Mouse (Mus musculus) stomach, embryonic 16.5 days (tissue): ENCODE data around the gene Nupl1. TPM values are rescaled to one million over a fixed set of nuclear protein-coding genes. Genes with fewer than 3 reads are reported as not detected.

Experiments used
- ATAC-seq: fragments of 200-750 bp; cut with Nextera tagmentation; 2 replicates; pipeline ENCODE4 v1.8.0; 2017; ENCODE audit warnings: moderate number of reproducible peaks, moderate TSS enrichment; ENCODE audit not compliant: insufficient read depth, low FRiP score
- H3K27ac ChIP-seq: fragments of 300-500 bp; sonication (generic); 2 replicates; pipeline ENCODE4 v1.5.1; 2014; ENCODE audit warnings: low read length
- H3K27me3 ChIP-seq: fragments of 300-500 bp; sonication (generic); 2 replicates; pipeline ENCODE4 v1.6.1; 2014; ENCODE audit warnings: low read length, control low read depth, mixed read lengths; ENCODE audit not compliant: control insufficient read depth, insufficient read depth
- H3K36me3 ChIP-seq: fragments of 300-500 bp; sonication (generic); 2 replicates; pipeline ENCODE4 v1.6.1; 2014; ENCODE audit warnings: low read length; ENCODE audit not compliant: control insufficient read depth, insufficient read depth
- H3K4me1 ChIP-seq: fragments of 300-500 bp; sonication (generic); 2 replicates; pipeline ENCODE4 v1.6.1; 2014; ENCODE audit warnings: low read length, control low read depth, mixed read lengths; ENCODE audit not compliant: control insufficient read depth, insufficient read depth
- H3K4me2 ChIP-seq: fragments of 300-500 bp; sonication (generic); 2 replicates; pipeline ENCODE4 v1.6.1; 2014; ENCODE audit warnings: low read depth, low read length, mixed read lengths
- H3K4me3 ChIP-seq: fragments of 300-500 bp; sonication (generic); replicated peaks from 2 replicates; pipeline ENCODE4 v1.5.1; 2014; ENCODE audit warnings: mild to moderate bottlenecking, low read length
- H3K9ac ChIP-seq: fragments of 300-500 bp; sonication (generic); 2 replicates; pipeline ENCODE4 v1.6.1; 2014; ENCODE audit warnings: low read length
- H3K9me3 ChIP-seq: fragments of 300-500 bp; sonication (generic); replicated peaks from 2 replicates; pipeline ENCODE4 v1.6.1; 2016; ENCODE audit warnings: low read length, control low read depth; ENCODE audit not compliant: control insufficient read depth
- WGBS: fragments of 180-500 bp; shearing (Covaris S2); extraction: QIAGEN DNeasy Blood & Tissue Kit; methylation state at CpG from one replicate; pipeline ENCODE4 v1.1.7; 2014; 5-methylcytosine and 5-hydroxymethylcytosine counted together
- polyA plus RNA-seq: library from polyadenylated mRNA; unstranded; fragments of >200 nt; fragmentation: Nextera tagmentation; extraction: Ambion mirVana; gene quantifications from 2 replicates; pipeline ENCODE4 v1.2.1, GENCODE M21; 2015

Gene Nupl1
- polyA plus RNA-seq, 1 experiment from 2014 or later, result 0.08 TPM

DNA sequence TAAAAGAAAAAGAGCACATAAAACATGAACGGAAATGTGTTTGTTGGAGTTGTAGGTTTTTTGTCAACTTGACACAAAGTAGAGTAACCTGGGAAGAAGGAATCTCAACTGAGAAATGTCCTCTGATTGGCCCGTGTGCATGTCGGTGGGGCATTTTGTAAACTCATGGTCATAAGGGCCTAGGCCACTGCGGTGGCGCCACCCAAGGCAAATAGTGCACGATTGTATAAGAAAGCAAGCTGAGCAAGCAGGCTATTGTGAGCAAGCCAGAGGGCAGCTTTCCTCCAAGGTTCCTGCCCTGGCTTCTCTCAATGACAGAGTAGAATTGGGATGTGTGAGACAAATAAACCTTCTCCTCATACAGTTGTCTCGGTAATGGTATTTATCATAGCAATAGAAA lies 42.1 kb downstream of the Nupl1 start:
- H3K4me2 ChIP-seq, result no peak overlapping the region
- WGBS, result 65% methylated on average over 7 of the region's 7 CpGs
- peak; percentile 71; the same call in 1 of the 2 replicates for ATAC-seq

GRCm38 (mm10) chr14:60204993-60205392 lies 46.2 kb downstream of the Nupl1 start:
- 86% methylated on average over 6 of the region's 6 CpGs for WGBS
- Histone ChIP-seq H3K9me3 (no peaks in the 10 kb centered on the region), H3K27me3 (no peaks in the 10 kb centered on the region), H3K4me3 (no peak overlapping the region), H3K4me2 (no peak overlapping the region), H3K4me1 (no peaks in the 10 kb centered on the region), H3K9ac (no peak overlapping the region), H3K27ac (no peak overlapping the region), H3K36me3 (no peaks in the 10 kb centered on the region)
- no peak for ATAC-seq

More for the DNA sequence above, 42.1 kb downstream of the Nupl1 start:
- no peaks in the 10 kb centered on the region for H3K36me3 ChIP-seq
- H3K27me3 ChIP-seq, result no peaks in the 10 kb centered on the region
- no peak overlapping the region for H3K27ac ChIP-seq
- no peak overlapping the region for H3K9ac ChIP-seq
- peaks cover 6% of the 10 kb centered on the region; the same call in 1 of the 2 replicates for H3K4me1 ChIP-seq
- H3K9me3 ChIP-seq, result no peaks in the 10 kb centered on the region
- no peak overlapping the region for H3K4me3 ChIP-seq

- Histone ChIP-seq H3K27ac (no peak within 1 kb of the TSS), H3K9me3 (no peaks in the 10 kb centered on the region), H3K9ac (no peak within 1 kb of the TSS), H3K4me3 (no peak within 1 kb of the TSS), H3K36me3 (no peaks in the 10 kb centered on the region), H3K4me1 (no peaks in the 10 kb centered on the region), H3K27me3 (no peaks in the 10 kb centered on the region), H3K4me2 (no peak within 1 kb of the TSS)
- 58% methylated on average over 7 of the region's 7 CpGs for WGBS
- ATAC-seq, result no peak
Observed at GRCm38 (mm10) chr14:60196884-60197283, 54.3 kb downstream of the Nupl1 start, which contains the start of gene Atp8a2. Gene Atp8a2 (minus strand): TSS chr14:60197179.

DNA sequence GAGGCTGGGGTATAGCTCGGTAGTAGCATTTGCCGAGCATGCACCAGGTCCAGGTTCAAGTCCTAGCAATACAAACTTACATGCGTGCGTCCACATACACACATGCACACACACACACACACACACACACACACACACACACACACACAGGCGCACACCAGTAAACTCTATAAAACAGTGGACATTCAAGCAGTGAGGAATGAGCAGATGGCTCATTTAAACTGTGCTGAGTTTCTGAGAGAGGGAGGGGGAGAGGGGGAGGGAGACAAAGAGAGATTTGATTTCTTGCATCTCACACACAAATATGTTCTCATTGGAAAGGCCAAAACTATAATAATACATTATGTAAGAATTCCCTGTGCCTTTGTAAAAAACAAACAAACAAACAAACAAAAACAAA lies 55.2 kb downstream of the Nupl1 start:
- no peaks in the 10 kb centered on the region for H3K27me3 ChIP-seq
- H3K9me3 ChIP-seq, result no peaks in the 10 kb centered on the region
- no peak overlapping the region for H3K4me3 ChIP-seq
- no peaks in the 10 kb centered on the region for H3K4me1 ChIP-seq
- no peak overlapping the region for H3K9ac ChIP-seq
- no peaks in the 10 kb centered on the region for H3K36me3 ChIP-seq
- no peak for ATAC-seq
- 67% methylated on average over 5 of the region's 5 CpGs for WGBS
- no peak overlapping the region for H3K4me2 ChIP-seq
- H3K27ac ChIP-seq, result no peak overlapping the region

GRCm38 (mm10) chr14:60194606-60195005 lies 56.6 kb downstream of the Nupl1 start:
- Histone ChIP-seq H3K4me3 (no peak overlapping the region), H3K9me3 (no peaks in the 10 kb centered on the region), H3K36me3 (no peaks in the 10 kb centered on the region), H3K27me3 (no peaks in the 10 kb centered on the region), H3K27ac (no peak overlapping the region), H3K4me2 (no peak overlapping the region), H3K4me1 (no peaks in the 10 kb centered on the region), H3K9ac (no peak overlapping the region)
- WGBS, result 70% methylated on average over 1 of the region's 1 CpGs
- ATAC-seq, result no peak

DNA sequence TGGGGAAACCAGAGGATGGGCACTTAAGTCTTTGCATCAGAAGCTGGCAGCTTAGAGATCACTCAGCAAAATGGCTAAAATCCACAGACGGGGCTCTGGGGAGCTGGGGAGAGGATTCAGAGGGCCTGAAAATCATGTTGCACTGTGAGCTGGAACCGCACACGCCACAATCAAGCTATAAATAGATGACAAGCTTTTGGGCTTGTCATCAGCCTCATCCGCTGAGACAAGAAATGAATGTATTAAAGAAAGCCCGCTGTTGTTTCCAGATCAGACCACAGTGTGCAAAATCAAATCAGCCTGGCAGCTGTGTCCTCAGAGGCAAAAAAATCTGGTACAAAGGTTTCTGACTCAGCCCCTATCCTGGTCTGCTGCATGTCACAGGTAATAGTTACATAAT lies 61.5 kb downstream of the Nupl1 start:
- Histone ChIP-seq H3K9me3 (no peaks in the 10 kb centered on the region), H3K27ac (no peak overlapping the region), H3K27me3 (no peaks in the 10 kb centered on the region), H3K9ac (no peak overlapping the region), H3K4me1 (0 out of 2 replicates have a peak, but pooled peaks cover 5% of the 10 kb centered on the region), H3K4me3 (no peak overlapping the region), H3K36me3 (no peaks in the 10 kb centered on the region), H3K4me2 (no peak overlapping the region)
- ATAC-seq, result no peak
- WGBS, result 85% methylated on average over 5 of the region's 5 CpGs

GRCm38 (mm10) chr14:60188201-60188825 lies 62.9 kb downstream of the Nupl1 start:
- Histone ChIP-seq H3K27me3 (no peaks in the 10 kb centered on the region), H3K9me3 (no peaks in the 10 kb centered on the region), H3K4me3 (no peak overlapping the region), H3K4me1 (0 out of 2 replicates have a peak, but pooled peaks cover 5% of the 10 kb centered on the region), H3K4me2 (no peak overlapping the region), H3K27ac (peak overlapping the region; percentile 30), H3K36me3 (no peaks in the 10 kb centered on the region), H3K9ac (no peak overlapping the region)
- 77% methylated on average over 5 of the region's 5 CpGs for WGBS
- ATAC-seq, result no peak

DNA sequence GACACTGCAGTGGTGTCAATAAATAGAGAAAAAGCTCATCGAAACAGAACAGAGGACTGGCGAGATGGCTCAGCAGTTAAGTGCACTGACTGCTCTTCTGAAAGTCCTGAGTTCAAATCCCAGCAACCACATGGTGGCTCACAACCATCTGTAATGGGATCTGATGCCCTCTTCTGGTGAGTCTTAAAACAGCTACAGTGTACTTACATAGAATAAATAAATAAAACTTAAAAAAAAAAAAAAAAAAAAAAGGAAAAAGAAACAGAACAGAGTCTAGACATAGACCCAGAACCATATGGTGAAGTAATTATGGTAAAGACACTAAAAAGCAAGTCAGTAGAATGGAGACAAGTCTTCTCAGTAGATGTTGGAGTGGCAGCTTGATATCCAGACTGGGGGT lies 69.9 kb downstream of the Nupl1 start:
- H3K27ac ChIP-seq, result no peak overlapping the region
- no peaks in the 10 kb centered on the region for H3K36me3 ChIP-seq
- H3K4me2 ChIP-seq, result no peak overlapping the region
- H3K27me3 ChIP-seq, result peaks cover 2% of the 10 kb centered on the region; the same call in 1 of the 2 replicates
- H3K9ac ChIP-seq, result no peak overlapping the region
- 92% methylated on average over 2 of the region's 2 CpGs for WGBS
- ATAC-seq, result no peak
- H3K9me3 ChIP-seq, result no peaks in the 10 kb centered on the region
- H3K4me3 ChIP-seq, result no peak overlapping the region
- H3K4me1 ChIP-seq, result 0 out of 2 replicates have a peak, but pooled peaks cover 2% of the 10 kb centered on the region

- H3K27me3 ChIP-seq, result peaks cover 6% of the 10 kb centered on the region; the same call in 1 of the 2 replicates
- WGBS, result 30% methylated on average over 2 of the region's 2 CpGs
- peak overlapping the region; percentile 45; the same call in 1 of the 2 replicates for H3K4me2 ChIP-seq
- H3K4me3 ChIP-seq, result peak overlapping the region; percentile 68
- no peaks in the 10 kb centered on the region for H3K9me3 ChIP-seq
- H3K9ac ChIP-seq, result no peak overlapping the region
- H3K4me1 ChIP-seq, result 0 out of 2 replicates have a peak, but pooled peaks cover 2% of the 10 kb centered on the region
- peak overlapping the region; percentile 77; the same call in 1 of the 2 replicates for H3K27ac ChIP-seq
- ATAC-seq, result peak; percentile 90
- no peaks in the 10 kb centered on the region for H3K36me3 ChIP-seq
Observed at GRCm38 (mm10) chr14:60178571-60178955, 72.7 kb downstream of the Nupl1 start.
